Mouse (Mus musculus): ENCODE results near the gene Epha10. TPM values are rescaled to one million over a fixed set of nuclear protein-coding genes. Genes with fewer than 3 reads are reported as not detected.

The Epha10 gene
- polyA plus RNA-seq, 1 experiment from 2014 or later, result 0.08 TPM

DNA sequence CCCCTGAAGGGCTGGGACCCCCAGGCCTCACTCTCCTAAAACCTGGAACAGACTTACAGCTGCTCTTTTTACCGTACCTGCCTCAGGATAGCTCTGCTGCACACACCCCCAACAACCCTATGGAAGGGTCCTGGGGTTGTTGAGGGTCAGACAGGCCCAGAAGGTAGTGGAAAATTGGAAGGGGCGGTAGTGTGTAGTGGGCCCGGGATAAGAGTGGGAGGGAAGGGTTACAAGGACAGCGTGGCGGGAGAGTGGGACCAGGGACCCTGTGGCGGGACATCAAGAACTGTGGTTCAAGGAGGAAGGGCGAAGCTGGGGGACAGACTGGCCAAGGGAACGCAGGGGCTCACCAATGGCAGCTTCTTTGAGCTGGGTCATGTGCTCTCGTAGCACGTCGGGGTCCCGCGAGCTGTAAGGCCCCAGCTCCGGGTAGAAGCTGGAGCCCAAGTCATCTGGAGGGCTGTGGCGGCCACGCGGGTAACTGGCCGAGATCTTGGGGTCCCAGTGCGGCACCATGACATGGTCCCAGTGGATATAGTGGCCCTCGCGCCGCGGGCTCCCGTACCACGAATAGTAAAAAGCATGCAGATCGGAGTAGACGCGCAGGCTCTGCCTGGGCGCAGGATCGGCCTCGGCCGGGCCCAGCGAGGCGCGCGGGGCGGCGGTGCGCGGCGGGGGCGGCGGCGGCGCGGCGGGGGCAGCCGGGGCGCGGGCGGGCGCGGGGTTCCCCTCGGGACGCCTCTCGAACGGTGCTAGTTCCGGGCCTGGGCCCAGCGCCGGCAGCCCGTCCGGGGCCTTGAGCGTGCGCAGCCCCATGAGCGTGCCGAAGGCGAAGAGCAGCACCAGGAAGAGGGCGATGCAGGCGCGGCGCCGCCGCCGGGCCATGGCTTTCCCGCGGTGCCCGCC, 19.2 kb upstream of the Epha10 start, which contains the start of gene Maneal:
Maneal (minus strand) TSS at position 889 of the 906 bp plus-strand sequence.
- H3K36me3 ChIP-seq, result peaks cover 5% of the 10 kb centered on the region; the same call in 1 of the 2 replicates
- no peaks in the 10 kb centered on the region for H3K9me3 ChIP-seq
- peaks cover 40% of the 10 kb centered on the region for H3K27me3 ChIP-seq (ENCODE audit: insufficient read depth, poor library complexity, severe bottlenecking)
- H3K4me3 ChIP-seq, result peak within 1 kb of the TSS; percentile 62
- DNase-seq (ENCODE audit: low spot score), result no peak
- peaks cover 14% of the 10 kb centered on the region for H3K4me1 ChIP-seq
- 0 out of 2 replicates have a peak within 1 kb of the TSS, but pooled peaks have one; percentile 29 for H3K27ac ChIP-seq
- 3% methylated on average over 61 of the region's 77 CpGs for WGBS

DNA sequence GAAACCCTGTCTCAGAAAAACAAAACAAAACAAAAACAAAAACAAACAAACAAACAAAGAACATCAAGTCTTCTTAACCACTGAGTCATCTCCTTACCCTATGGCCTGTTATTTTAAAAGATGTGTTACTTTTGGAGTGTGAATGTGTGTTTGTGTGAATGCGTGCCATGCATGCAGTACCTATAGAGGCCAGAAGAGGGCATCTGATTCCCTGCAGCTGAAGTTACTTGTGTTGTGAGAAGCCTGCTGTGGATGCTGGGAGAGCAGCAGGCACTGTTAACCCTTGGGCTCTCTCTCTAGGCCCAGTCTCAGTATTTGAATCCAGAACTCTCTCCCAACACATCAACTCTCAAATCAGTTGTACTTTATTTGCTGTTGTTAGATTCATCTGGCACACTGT, 8.0 kb upstream of the Epha10 start:
- H3K36me3 ChIP-seq, result no peaks in the 10 kb centered on the region
- no peaks in the 10 kb centered on the region for H3K9me3 ChIP-seq
- H3K27me3 ChIP-seq (ENCODE audit: insufficient read depth, poor library complexity, severe bottlenecking), result no peaks in the 10 kb centered on the region
- no peak overlapping the region for H3K27ac ChIP-seq
- 94% methylated on average over 1 of the region's 1 CpGs for WGBS
- DNase-seq (ENCODE audit: low spot score), result no peak
- no peaks in the 10 kb centered on the region for H3K4me1 ChIP-seq
- no peak overlapping the region for H3K4me3 ChIP-seq

DNA sequence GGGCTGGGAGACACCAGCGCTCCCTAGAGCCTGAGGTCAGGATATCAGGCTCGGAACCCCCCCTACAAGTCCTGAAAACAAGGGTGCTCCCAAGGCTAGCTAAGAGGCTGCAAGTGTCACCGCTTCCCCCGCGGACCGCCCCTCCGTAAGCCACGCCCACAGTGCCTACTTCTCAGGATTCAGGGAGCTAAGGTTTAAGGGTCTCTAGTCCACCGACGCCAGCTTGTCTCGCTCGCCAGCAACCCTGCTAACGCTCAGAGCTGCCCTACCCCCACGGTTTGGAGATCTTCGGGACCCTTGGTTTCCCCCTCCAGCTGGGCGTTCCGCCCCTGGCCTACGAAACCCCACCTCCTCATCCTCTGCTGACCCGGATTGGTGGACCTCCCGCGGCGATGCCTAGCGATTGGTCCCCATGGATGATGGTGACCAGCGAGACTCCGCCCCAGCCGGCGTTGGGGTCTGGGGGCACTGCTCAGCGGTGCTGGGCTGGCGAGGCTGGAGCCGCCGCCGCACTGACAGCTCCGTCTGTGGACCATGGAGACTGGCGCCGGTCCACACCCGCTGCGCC, 726 bp downstream of the Epha10 start:
- no peaks in the 10 kb centered on the region for H3K9me3 ChIP-seq
- peaks cover 77% of the 10 kb centered on the region for H3K27me3 ChIP-seq (ENCODE audit: insufficient read depth, poor library complexity, severe bottlenecking)
- no peaks in the 10 kb centered on the region for H3K36me3 ChIP-seq
- peaks cover 22% of the 10 kb centered on the region for H3K4me1 ChIP-seq
- 1% methylated on average over 37 of the region's 37 CpGs for WGBS
- H3K27ac ChIP-seq, result no peak overlapping the region
- no peak for DNase-seq (ENCODE audit: low spot score)
- H3K4me3 ChIP-seq, result peak overlapping the region; percentile 54

GRCm38 (mm10) chr4:124882151-124882729, 1.5 kb downstream of the Epha10 start:
- WGBS, result 1% methylated on average over 37 of the region's 37 CpGs
- H3K36me3 ChIP-seq, result no peaks in the 10 kb centered on the region
- no peak overlapping the region for H3K27ac ChIP-seq
- no peak for DNase-seq (ENCODE audit: low spot score)
- peaks cover 22% of the 10 kb centered on the region for H3K4me1 ChIP-seq
- peak overlapping the region; percentile 54; the same call in 1 of the 2 replicates for H3K4me3 ChIP-seq
- no peaks in the 10 kb centered on the region for H3K9me3 ChIP-seq
- peaks cover 86% of the 10 kb centered on the region for H3K27me3 ChIP-seq (ENCODE audit: insufficient read depth, poor library complexity, severe bottlenecking)

GRCm38 (mm10) chr4:124888702-124889101, 8.0 kb downstream of the Epha10 start:
- H3K36me3 ChIP-seq, result no peaks in the 10 kb centered on the region
- no peak overlapping the region for H3K27ac ChIP-seq
- peaks cover 91% of the 10 kb centered on the region for H3K27me3 ChIP-seq (ENCODE audit: insufficient read depth, poor library complexity, severe bottlenecking)
- DNase-seq (ENCODE audit: low spot score), result no peak
- no peaks in the 10 kb centered on the region for H3K4me1 ChIP-seq
- no peaks in the 10 kb centered on the region for H3K9me3 ChIP-seq
- 68% methylated on average over 7 of the region's 7 CpGs for WGBS
- no peak overlapping the region for H3K4me3 ChIP-seq

GRCm38 (mm10) chr4:124889935-124890334, 9.2 kb downstream of the Epha10 start:
- Histone ChIP-seq H3K27me3 (ENCODE audit: insufficient read depth, poor library complexity, severe bottlenecking) (peaks cover 92% of the 10 kb centered on the region), H3K27ac (no peak overlapping the region), H3K9me3 (no peaks in the 10 kb centered on the region), H3K4me1 (peaks cover 10% of the 10 kb centered on the region), H3K36me3 (no peaks in the 10 kb centered on the region), H3K4me3 (no peak overlapping the region)
- WGBS, result 78% methylated on average over 2 of the region's 2 CpGs
- DNase-seq (ENCODE audit: low spot score), result no peak

GRCm38 (mm10) chr4:124890831-124891230, 10.1 kb downstream of the Epha10 start:
- H3K27ac ChIP-seq, result no peak overlapping the region
- no peak for DNase-seq (ENCODE audit: low spot score)
- peaks cover 92% of the 10 kb centered on the region for H3K27me3 ChIP-seq (ENCODE audit: insufficient read depth, poor library complexity, severe bottlenecking)
- WGBS, result 68% methylated on average over 5 of the region's 5 CpGs
- no peak overlapping the region for H3K4me3 ChIP-seq
- peaks cover 11% of the 10 kb centered on the region for H3K4me1 ChIP-seq
- H3K36me3 ChIP-seq, result no peaks in the 10 kb centered on the region
- H3K9me3 ChIP-seq, result no peaks in the 10 kb centered on the region

DNA sequence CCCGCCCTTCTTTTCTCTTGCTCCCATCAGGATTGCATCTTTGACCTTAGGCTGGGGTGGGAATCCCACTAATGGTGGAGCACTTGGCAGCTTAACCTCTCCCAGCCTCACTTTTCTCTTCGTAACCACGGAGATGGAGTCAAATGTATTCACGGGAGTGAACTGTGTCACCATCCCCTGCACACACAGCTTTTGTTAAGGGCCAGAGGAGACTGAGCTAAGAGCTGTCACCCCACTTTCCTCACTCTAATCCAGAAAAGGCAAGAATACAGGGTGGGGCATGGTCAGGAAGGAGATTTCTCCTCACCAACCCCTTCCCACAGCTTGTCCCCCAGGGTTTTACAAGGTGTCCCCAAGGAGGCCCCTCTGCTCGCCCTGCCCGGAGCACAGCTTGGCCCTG, 13.1 kb downstream of the Epha10 start:
- H3K27ac ChIP-seq, result no peak overlapping the region
- no peak overlapping the region for H3K4me3 ChIP-seq
- DNase-seq (ENCODE audit: low spot score), result no peak
- WGBS, result 40% methylated on average over 6 of the region's 6 CpGs
- peaks cover 92% of the 10 kb centered on the region for H3K27me3 ChIP-seq (ENCODE audit: insufficient read depth, poor library complexity, severe bottlenecking)
- H3K9me3 ChIP-seq, result no peaks in the 10 kb centered on the region
- H3K36me3 ChIP-seq, result no peaks in the 10 kb centered on the region
- peaks cover 11% of the 10 kb centered on the region for H3K4me1 ChIP-seq

DNA sequence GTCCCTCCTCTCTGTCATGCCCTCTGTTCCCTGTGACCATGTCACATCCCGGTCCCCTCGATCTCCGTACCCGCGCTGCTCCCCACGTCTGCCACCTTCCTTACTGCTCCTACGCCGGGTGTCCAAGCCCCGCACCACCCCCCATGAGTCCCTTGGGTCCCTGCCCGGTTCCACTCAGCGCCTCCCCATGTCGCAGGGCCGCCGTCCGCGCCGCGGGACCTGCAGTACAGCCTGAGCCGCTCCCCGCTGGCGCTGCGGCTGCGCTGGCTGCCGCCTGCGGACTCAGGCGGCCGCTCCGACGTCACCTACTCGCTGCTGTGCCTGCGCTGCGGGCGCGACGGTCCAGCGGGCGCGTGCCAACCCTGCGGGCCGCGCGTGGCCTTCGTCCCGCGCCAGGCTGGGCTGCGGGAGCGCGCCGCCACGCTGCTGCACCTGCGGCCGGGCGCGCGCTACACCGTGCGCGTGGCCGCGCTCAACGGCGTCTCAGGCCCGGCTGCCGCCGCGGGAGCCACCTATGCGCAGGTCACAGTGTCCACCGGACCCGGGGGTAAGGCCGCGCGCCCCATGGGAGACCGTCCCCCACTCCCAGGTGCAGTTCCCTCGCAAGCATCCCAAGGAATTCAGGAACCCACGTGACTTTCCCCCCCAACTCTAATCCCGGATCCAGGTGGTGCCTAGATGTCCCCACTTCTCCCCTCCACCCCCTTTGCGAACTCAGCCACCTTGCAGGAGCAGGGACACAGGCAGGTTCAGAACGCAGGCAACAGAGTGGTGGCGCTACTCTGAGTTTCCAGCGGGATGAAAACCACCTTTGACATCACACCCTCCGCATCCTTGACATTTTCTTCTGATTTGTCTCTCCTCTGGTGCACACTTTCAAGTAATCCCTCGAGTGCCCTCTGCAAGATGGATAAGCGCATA, 14.1 kb downstream of the Epha10 start:
- Histone ChIP-seq H3K27me3 (ENCODE audit: insufficient read depth, poor library complexity, severe bottlenecking) (peaks cover 97% of the 10 kb centered on the region), H3K27ac (no peak overlapping the region), H3K36me3 (no peaks in the 10 kb centered on the region), H3K9me3 (no peaks in the 10 kb centered on the region), H3K4me1 (peaks cover 16% of the 10 kb centered on the region), H3K4me3 (peak overlapping the region; percentile 60)
- no peak for DNase-seq (ENCODE audit: low spot score)
- 2% methylated on average over 83 of the region's 83 CpGs for WGBS

DNA sequence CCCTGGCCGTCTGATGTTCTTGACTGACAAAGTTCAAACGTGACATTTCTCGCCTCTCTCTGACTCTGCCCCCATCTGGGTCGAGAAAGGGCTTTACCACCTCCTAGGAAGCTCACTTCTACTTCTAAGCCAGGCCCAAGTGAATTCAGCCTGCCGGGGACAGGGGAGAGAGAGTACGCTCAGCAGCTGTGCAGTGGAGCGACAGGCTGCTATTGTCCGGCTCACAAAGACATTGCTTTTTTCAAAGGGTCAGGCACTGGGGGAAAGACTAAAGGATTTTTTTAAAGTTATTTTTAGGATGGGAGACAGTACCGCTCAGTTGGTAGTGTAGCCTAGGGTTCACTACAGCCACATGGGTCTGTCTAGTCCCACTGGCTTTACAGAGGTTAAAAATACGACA, 17.7 kb downstream of the Epha10 start:
- H3K4me3 ChIP-seq, result no peak overlapping the region
- H3K9me3 ChIP-seq, result no peaks in the 10 kb centered on the region
- no peak for DNase-seq (ENCODE audit: low spot score)
- peaks cover 85% of the 10 kb centered on the region for H3K27me3 ChIP-seq (ENCODE audit: insufficient read depth, poor library complexity, severe bottlenecking)
- no peaks in the 10 kb centered on the region for H3K36me3 ChIP-seq
- 63% methylated on average over 10 of the region's 10 CpGs for WGBS
- no peak overlapping the region for H3K27ac ChIP-seq
- peaks cover 19% of the 10 kb centered on the region for H3K4me1 ChIP-seq

GRCm38 (mm10) chr4:124899906-124900305, 19.2 kb downstream of the Epha10 start:
- DNase-seq (ENCODE audit: low spot score), result no peak
- WGBS, result 55% methylated on average over 5 of the region's 5 CpGs
- Histone ChIP-seq H3K9me3 (no peaks in the 10 kb centered on the region), H3K36me3 (no peaks in the 10 kb centered on the region), H3K27ac (no peak overlapping the region), H3K4me3 (no peak overlapping the region), H3K27me3 (ENCODE audit: insufficient read depth, poor library complexity, severe bottlenecking) (peaks cover 75% of the 10 kb centered on the region), H3K4me1 (peaks cover 17% of the 10 kb centered on the region)

DNA sequence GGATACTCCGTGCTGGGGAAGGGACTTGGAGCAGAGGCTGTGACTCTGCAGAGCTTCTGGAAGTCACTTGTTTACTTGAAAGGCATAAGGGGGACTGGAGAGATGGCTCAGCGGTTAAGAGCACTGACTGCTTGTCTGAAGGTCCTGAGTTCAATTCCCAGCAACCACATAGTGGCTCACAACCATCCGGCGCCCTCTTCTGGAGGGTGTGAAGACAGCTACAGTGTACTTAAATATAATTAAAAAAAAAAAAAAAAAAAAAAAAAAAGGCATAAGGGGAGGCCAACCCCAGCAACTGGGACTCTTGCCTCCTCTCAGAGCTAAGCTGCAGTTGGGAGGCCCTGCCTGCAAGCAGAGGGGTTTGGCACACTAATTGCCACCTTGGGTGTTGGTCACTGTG, 24.7 kb downstream of the Epha10 start:
- H3K27me3 ChIP-seq (ENCODE audit: insufficient read depth, poor library complexity, severe bottlenecking), result peaks cover 42% of the 10 kb centered on the region

More for the DNA sequence above, 24.7 kb downstream of the Epha10 start:
- H3K4me1 ChIP-seq, result peaks cover 23% of the 10 kb centered on the region
- no peak overlapping the region for H3K27ac ChIP-seq
- H3K4me3 ChIP-seq, result no peak overlapping the region
- H3K36me3 ChIP-seq, result no peaks in the 10 kb centered on the region
- H3K9me3 ChIP-seq, result no peaks in the 10 kb centered on the region
- DNase-seq (ENCODE audit: low spot score), result no peak
- 60% methylated on average over 4 of the region's 4 CpGs for WGBS

Data from heart, embryonic 10.5 days (tissue).